Mouse (Mus musculus): ENCODE data around the gene Pdlim4.
"Not testable (repeated sequence)": the region's sequence is repeated elsewhere in the genome, so short reads cannot be mapped to it uniquely, and the experiment has no call there.

Pdlim4 gene

GRCm38 (mm10) chr11:54062086-54062752 is 6.6 kb downstream of the Pdlim4 start:
- no peak for DNase-seq (ENCODE audit: low read depth, low spot score)

GRCm38 (mm10) chr11:54060316-54060715 is 8.5 kb downstream of the Pdlim4 start:
- no peak for DNase-seq (ENCODE audit: low read depth, low spot score)

DNA sequence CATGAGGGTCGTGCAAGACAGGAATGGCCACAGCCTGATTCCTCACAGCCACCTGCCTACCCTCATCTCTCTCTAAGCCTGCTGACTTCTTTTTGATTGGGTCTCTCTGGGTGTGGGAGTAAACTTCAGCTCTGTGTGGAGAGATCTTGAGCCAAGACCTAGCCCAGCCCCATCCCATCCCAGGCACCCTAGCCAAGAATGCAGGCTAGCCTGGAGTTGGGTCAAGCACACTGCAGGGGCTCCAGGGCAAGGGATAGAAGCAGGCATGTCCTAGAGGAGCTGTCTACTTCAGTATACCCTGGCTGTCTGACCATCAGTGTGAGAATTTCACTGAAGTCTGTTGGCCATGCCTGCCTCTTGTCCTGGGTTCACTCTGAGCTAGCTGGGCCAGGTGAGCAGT is 9.3 kb downstream of the Pdlim4 start:
- DNase-seq (ENCODE audit: low read depth, low spot score), result no peak

DNA sequence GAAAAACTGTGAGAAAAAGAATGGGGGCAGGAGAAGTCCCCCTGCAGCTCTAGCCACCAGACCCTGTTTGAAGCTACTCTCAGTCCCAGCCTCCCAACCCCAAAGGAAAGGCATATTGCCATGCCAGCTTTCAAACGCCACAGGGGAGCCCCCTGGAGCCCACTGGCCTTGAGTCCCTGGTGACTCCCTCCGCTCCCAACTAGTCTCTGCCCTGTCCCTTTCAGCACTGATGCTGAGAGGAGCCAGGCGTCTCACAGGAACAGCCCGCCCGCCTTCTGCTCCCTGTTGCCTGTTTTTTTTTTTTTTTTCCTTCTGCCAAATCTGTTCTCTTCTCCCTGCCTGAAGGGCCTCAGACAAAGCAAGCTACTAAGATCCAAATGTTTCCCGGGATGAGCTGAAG is 10.2 kb downstream of the Pdlim4 start:
- DNase-seq (ENCODE audit: low read depth, low spot score), result no peak

GRCm38 (mm10) chr11:54058056-54058617 is 10.7 kb downstream of the Pdlim4 start:
- DNase-seq (ENCODE audit: low read depth, low spot score), result no peak

DNA sequence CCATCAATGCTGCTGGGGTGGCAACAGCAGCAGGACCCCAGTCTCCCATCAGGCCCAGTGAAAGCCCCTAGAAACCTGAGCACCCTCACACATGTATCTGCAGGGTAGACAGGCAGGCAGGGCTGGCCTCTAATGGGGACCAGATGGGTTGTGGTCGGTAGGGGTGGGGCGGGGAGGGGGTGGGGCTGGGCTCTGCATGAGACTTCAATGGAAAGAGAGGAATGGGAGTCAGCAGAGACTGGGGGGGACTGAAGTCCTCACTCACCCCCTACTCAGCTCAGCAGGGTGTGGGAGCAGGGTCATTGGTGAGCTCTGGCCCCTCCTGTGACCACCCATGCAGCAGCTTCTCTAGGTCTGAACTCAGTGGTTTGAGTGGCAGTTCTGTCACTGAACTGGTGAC is 11.4 kb downstream of the Pdlim4 start:
- DNase-seq (ENCODE audit: low read depth, low spot score), result no peak

DNA sequence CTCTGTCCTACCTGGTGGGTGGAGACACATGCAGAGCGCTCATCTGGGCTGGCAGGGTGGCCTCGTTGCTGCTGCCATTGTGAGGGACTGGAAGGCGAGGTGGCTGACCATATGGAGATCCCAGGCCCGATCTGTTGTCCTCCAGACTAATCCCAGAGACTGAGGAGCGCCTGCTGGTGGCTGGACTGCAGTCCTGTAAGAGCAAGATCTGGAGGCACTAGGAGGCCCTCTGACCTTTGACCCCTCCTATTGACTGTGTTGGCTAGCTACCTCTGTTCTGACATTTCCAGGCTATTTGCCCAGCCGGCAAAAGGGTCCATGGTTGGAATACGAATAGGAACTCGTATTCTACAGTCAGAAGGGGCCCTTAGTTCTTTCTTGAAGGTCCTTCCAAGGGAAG is 12.7 kb downstream of the Pdlim4 start:
- DNase-seq (ENCODE audit: low read depth, low spot score), result no peak

- DNase-seq (ENCODE audit: low read depth, low spot score), result peak; percentile 67
Observed at GRCm38 (mm10) chr11:54054257-54054656, 14.6 kb downstream of the Pdlim4 start.

GRCm38 (mm10) chr11:54053090-54053489 is 15.7 kb downstream of the Pdlim4 start:
- DNase-seq (ENCODE audit: low read depth, low spot score), result no peak

DNA sequence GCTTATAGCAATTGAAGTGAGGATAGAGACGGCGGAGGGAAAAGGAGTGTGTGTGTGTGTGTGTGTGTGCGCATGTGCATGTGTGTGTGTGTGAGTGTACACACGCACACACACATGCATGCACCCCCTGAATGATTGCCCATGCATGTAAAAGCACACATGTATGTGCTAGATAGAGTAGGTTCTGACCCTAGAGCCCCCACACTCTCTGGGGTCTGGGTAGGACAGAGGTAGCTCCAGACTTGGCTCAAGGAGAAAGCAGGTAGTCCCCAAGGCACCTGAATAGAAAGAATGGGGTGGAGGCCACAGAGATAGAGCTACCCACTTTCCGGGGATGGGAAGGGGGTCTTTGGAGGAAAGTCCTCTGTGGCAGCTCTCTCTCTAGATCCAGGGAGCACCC is 16.7 kb downstream of the Pdlim4 start:
- DNase-seq (ENCODE audit: low read depth, low spot score), result no peak

- DNase-seq (ENCODE audit: low read depth, low spot score), result no peak
Observed at GRCm38 (mm10) chr11:54051161-54051560, 17.7 kb downstream of the Pdlim4 start.

DNA sequence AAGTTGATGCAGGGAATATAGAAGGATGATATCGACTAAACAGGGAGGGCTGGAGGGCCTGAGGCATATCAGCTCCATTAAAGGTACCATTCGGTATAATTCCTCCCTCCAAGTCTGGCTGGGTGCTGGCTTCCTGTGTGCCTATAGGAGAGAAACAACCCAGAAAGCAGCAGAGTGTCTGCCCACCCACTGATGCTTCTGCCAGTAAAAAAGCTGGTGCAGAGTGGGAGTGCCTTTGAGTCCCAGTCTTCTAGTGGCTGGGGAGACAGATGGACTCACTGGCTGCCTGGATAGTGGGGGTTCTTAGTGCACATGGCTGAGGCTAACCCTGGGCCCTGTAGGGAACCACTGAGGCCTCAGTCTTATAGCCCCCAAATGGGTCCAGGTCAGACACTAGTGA is 18.6 kb downstream of the Pdlim4 start:
- DNase-seq (ENCODE audit: low read depth, low spot score), result no peak

GRCm38 (mm10) chr11:54040676-54041075 is 28.1 kb downstream of the Pdlim4 start:
- DNase-seq (ENCODE audit: low read depth, low spot score), result no peak

- DNase-seq (ENCODE audit: low read depth, low spot score), result not testable (repeated sequence)
Observed at GRCm38 (mm10) chr11:54032872-54033271, 35.9 kb downstream of the Pdlim4 start.

- no peak for DNase-seq (ENCODE audit: low read depth, low spot score)
Observed at GRCm38 (mm10) chr11:54028997-54029396, 39.8 kb downstream of the Pdlim4 start.

GRCm38 (mm10) chr11:54028044-54028951 is 40.5 kb downstream of the Pdlim4 start, which contains the start of gene Slc22a4:
Slc22a4 (minus strand) TSS chr11:54028090.
- peak; percentile 41 for DNase-seq (ENCODE audit: low read depth, low spot score)

GRCm38 (mm10) chr11:54027131-54028043 is 41.4 kb downstream of the Pdlim4 start:
- peak; percentile 21 for DNase-seq (ENCODE audit: low read depth, low spot score)

GRCm38 (mm10) chr11:54026491-54027041 is 42.2 kb downstream of the Pdlim4 start:
- DNase-seq (ENCODE audit: low read depth, low spot score), result no peak

GRCm38 (mm10) chr11:54021396-54022093 is 47.3 kb downstream of the Pdlim4 start:
- no peak for DNase-seq (ENCODE audit: low read depth, low spot score)
